Mouse (Mus musculus): ENCODE data around the gene Srp68.

DNA sequence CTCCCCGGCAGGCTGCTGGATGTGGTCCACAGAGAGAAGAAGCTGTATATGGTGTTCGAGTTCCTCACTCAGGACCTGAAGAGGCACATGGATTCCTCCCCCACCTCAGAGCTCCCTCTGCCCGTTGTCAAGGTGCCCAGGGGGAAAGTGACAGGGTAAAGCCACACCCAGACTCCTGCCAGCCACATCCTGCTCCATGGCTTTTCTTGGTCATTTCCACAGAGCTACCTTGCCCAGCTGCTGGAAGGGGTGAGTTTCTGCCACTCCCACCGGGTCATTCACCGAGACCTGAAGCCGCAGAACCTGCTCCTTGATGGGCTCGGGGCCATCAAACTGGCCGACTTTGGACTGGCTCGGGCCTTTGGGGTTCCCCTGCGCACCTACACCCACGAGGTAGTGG is 57.5 kb downstream of the Srp68 start:
- no peak for TF ChIP-seq CTCF (IDR thresholded peaks at IDR 0.05; ENCODE audit: control insufficient read depth, insufficient read depth, insufficient replicate concordance, low read depth, low read length)
- no peak for TF ChIP-seq POLR2A (IDR thresholded peaks at IDR 0.05; ENCODE audit: control insufficient read depth, low read depth, low read length)

Data from testis, adult 2 months (tissue).